Mouse (Mus musculus) MEL (cell line): ENCODE results near the gene Oip5.

Source experiments
- CTCF ChIP-seq, 3 experiments: IDR thresholded peaks in 2 of 3; conservative IDR thresholded peaks in 1 of 3; 2 replicates each; pipeline ENCODE4 v1.5.1; 2011 to 2012; ENCODE audit warnings: low read length in 3 of 3, low read depth in 2 of 3, mild to moderate bottlenecking in 2 of 3, improper control_type of control experiment in 1 of 3, inconsistent platforms in 1 of 3, mixed read lengths in 1 of 3, moderate library complexity in 1 of 3; ENCODE audit not compliant: control insufficient read depth in 1 of 3, insufficient read depth in 1 of 3, poor library complexity in 1 of 3, severe bottlenecking in 1 of 3
- EP300 ChIP-seq, 2 experiments: IDR thresholded peaks; 2 replicates each; pipeline ENCODE4 v1.6.1; 2011; ENCODE audit warnings: improper control_type of control experiment in 2 of 2, low read length in 2 of 2, low read depth in 1 of 2, mild to moderate bottlenecking in 1 of 2
- POLR2A ChIP-seq, 2 experiments: IDR thresholded peaks; 2 replicates each; pipeline ENCODE4 v1.6.1; 2011 to 2012; ENCODE audit warnings: low read length in 2 of 2, mild to moderate bottlenecking in 2 of 2, control low read depth in 1 of 2, improper control_type of control experiment in 1 of 2, low read depth in 1 of 2, moderate library complexity in 1 of 2; ENCODE audit not compliant: control insufficient read depth in 1 of 2, insufficient read depth in 1 of 2, poor library complexity in 1 of 2
- SIN3A ChIP-seq: IDR thresholded peaks from 2 replicates; pipeline ENCODE4 v1.6.1; 2012; ENCODE audit warnings: low read length, improper control_type of control experiment, inconsistent platforms
- TCF12 ChIP-seq: IDR thresholded peaks from 2 replicates; pipeline ENCODE4 v1.6.1; 2014; ENCODE audit warnings: low read depth, mild to moderate bottlenecking, inconsistent platforms, low read length, improper control_type of control experiment, moderate library complexity
- ZNF384 ChIP-seq: IDR thresholded peaks from 2 replicates; pipeline ENCODE4 v1.6.1; 2012; ENCODE audit warnings: low read depth, mild to moderate bottlenecking, inconsistent platforms, low read length, improper control_type of control experiment

GRCm38 (mm10) chr2:119565284-119565683, 53.0 kb downstream of the Oip5 start:
- TF ChIP-seq POLR2A (IDR thresholded peaks at IDR 0.05; ENCODE audit: control insufficient read depth in 1 of 2, insufficient read depth in 1 of 2, low read depth in 1 of 2, low read length in 2 of 2, poor library complexity in 1 of 2) = no peak
- no peak for TF ChIP-seq CTCF (IDR thresholded peaks at IDR 0.05 in 2 of 3, conservative IDR thresholded peaks at IDR 0.05 in 1 of 3; ENCODE audit: control insufficient read depth in 1 of 3, insufficient read depth in 1 of 3, low read depth in 2 of 3, low read length in 3 of 3, poor library complexity in 1 of 3, severe bottlenecking in 1 of 3)
- 0 out of 4 replicates have a peak, but pooled peaks of 1 of the 2 experiments have one; percentile 10 for TF ChIP-seq EP300 (IDR thresholded peaks at IDR 0.05; ENCODE audit: low read depth in 1 of 2, low read length in 2 of 2)
- no peak for TF ChIP-seq TCF12
- no peak for TF ChIP-seq ZNF384
- TF ChIP-seq SIN3A = no peak
